ENCODE assay signal across 8 mouse cellular contexts in the genomic region with DNA sequence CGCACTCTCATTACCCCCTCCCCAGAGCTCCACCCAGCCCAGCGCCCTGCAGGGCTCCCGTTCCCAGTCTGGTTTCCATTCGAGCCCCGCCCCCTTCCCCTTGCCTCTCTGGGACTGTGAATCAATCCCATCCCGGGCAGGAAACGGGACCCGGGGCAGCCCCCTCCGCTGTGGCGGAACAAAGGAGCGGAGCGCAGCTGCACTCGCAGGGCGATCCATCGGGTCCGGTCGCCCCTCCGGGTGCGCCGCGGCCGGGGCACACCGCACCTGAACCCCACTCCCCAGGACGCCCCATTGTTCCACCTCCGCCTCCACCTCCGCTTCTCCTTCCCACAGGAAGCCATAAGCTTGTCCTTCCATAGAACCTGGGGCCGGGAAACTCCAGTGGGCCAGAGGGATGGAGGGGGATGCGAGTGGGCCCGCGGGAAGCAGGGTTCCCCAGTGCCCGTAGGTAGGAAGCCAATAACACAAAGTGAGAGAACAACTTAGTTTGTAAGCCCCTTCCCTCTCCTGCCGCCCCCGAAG. TPM values are rescaled to one million over a fixed set of nuclear protein-coding genes. Genes with fewer than 3 reads are reported as not detected.
DNase-seq lines count a peak whose midpoint lies in the region; ATAC-seq lines count a peak whose summit lies in the region.

No protein-coding gene starts in this region.

- peak; percentile 90 for DNase-seq in R1 (ENCODE audit: low read depth, low spot score)
- peak; percentile 42 for DNase-seq in brain, adult 2 months (ENCODE audit: low read depth, low spot score)
- DNase-seq in gastrocnemius, adult 18-20 months (ENCODE audit: low spot score) = peak; percentile 62
- peak; percentile 96 for DNase-seq in limb, embryonic 10.5 days (ENCODE audit: low spot score)
- peak; percentile 92 for DNase-seq in mesoderm, embryonic 11.5 days (ENCODE audit: low read depth, low spot score)
- peak; percentile 70 for DNase-seq in right cerebral cortex, postnatal 4 days

- no peaks in the 10 kb centered on the region for H3K36me3 ChIP-seq in hindbrain, embryonic 13.5 days
- H3K36me3 ChIP-seq in limb, embryonic 10.5 days = peaks cover 27% of the 10 kb centered on the region

- H3K27ac ChIP-seq in hindbrain, embryonic 13.5 days = peak overlapping the region; percentile 93
- H3K27ac ChIP-seq in limb, embryonic 10.5 days = peak overlapping the region; percentile 99

- H3K27me3 ChIP-seq in hindbrain, embryonic 13.5 days = no peaks in the 10 kb centered on the region
- no peaks in the 10 kb centered on the region for H3K27me3 ChIP-seq in limb, embryonic 10.5 days (ENCODE audit: low read depth, poor library complexity, severe bottlenecking)

- under 1% methylated on average over 33 of the region's 33 CpGs for WGBS in hindbrain, embryonic 13.5 days
- WGBS in limb, embryonic 10.5 days = under 1% methylated on average over 33 of the region's 33 CpGs

- peak overlapping the region; percentile 95 for H3K9ac ChIP-seq in hindbrain, embryonic 13.5 days

- peak; percentile 84 for ATAC-seq in hindbrain, embryonic 13.5 days (ENCODE audit: low FRiP score)
- ATAC-seq in erythroid progenitor cell, adult 5-6 weeks (replicated peaks; ENCODE audit: low FRiP score, poor library complexity, severe bottlenecking) = no peak

- H3K4me2 ChIP-seq in hindbrain, embryonic 13.5 days = peak overlapping the region; percentile 61

- H3K4me1 ChIP-seq in hindbrain, embryonic 13.5 days (replicated peaks) = peaks cover 42% of the 10 kb centered on the region
- H3K4me1 ChIP-seq in limb, embryonic 10.5 days = peaks cover 35% of the 10 kb centered on the region

- H3K4me3 ChIP-seq in hindbrain, embryonic 13.5 days = peak overlapping the region; percentile 86
- H3K4me3 ChIP-seq in limb, embryonic 10.5 days = peak overlapping the region; percentile 91

- H3K9me3 ChIP-seq in hindbrain, embryonic 13.5 days = no peaks in the 10 kb centered on the region
- no peaks in the 10 kb centered on the region for H3K9me3 ChIP-seq in limb, embryonic 10.5 days (replicated peaks)

RNA-seq across cellular contexts. Expression of gene Myo1b, which starts 0.8 kb away (rescaled TPM):
- 10 to 100 TPM in 1 of 2 experiments, 1 to 10 TPM in 1; 8.3 to 13.2 TPM for total RNA-seq in gastrocnemius, adult 18-20 months (2021)
- polyA plus RNA-seq in hindbrain, embryonic 13.5 days (2015; fragmentation: Nextera tagmentation; extraction: Ambion mirVana) = 78.7 and 87.9 TPM in 2 replicates
- polyA plus RNA-seq in limb, embryonic 10.5 days (2016; fragmentation: Nextera tagmentation; extraction: Ambion mirVana) = 103 and 115 TPM in 2 replicates
- total RNA-seq in erythroid progenitor cell, adult 5-6 weeks (2015; ENCODE audit: low replicate concordance) = 7.2 TPM in 1 of 2 replicates, not detected in the other
- total RNA-seq in erythroid progenitor cell, adult 5-6 weeks (2017; ENCODE audit: low replicate concordance) = 2.6 TPM in 1 of 2 replicates, not detected in the other

Comparison
In these comparisons a context has a peak if more than half of its experiments do, and no peak if none do; other contexts are left out.
1. DNase-seq: peak in every context shown above with its lines; median percentile 96 in limb, embryonic 10.5 days; 92 in mesoderm, embryonic 11.5 days; 90 in R1; 70 in right cerebral cortex, postnatal 4 days; 62 in gastrocnemius, adult 18-20 months; 42 in brain, adult 2 months.